Mouse (Mus musculus) embryonic facial prominence, embryonic 15.5 days (tissue): ENCODE data around the gene Aff2. TPM values are rescaled to one million over a fixed set of nuclear protein-coding genes. Genes with fewer than 3 reads are reported as not detected.

Experiments used
- ATAC-seq: fragments of 200-750 bp; cut with Nextera tagmentation; 2 replicates; pipeline ENCODE4 v1.8.0; 2017; ENCODE audit warnings: low read depth, moderate TSS enrichment; ENCODE audit not compliant: insufficient number of reproducible peaks, low FRiP score, low TSS enrichment
- H3K27ac ChIP-seq: fragments of 300-500 bp; sonication (generic); replicated peaks from 2 replicates; pipeline ENCODE4 v1.5.1; 2015; ENCODE audit warnings: mild to moderate bottlenecking, inconsistent platforms
- H3K27me3 ChIP-seq: fragments of 300-500 bp; sonication (generic); 2 replicates; pipeline ENCODE4 v1.6.1; 2015; ENCODE audit warnings: inconsistent platforms
- H3K36me3 ChIP-seq: fragments of 300-500 bp; sonication (generic); 2 replicates; pipeline ENCODE4 v1.6.1; 2015; ENCODE audit warnings: mild to moderate bottlenecking, inconsistent platforms
- H3K4me1 ChIP-seq: fragments of 300-500 bp; sonication (generic); 2 replicates; pipeline ENCODE4 v1.6.1; 2015; ENCODE audit warnings: inconsistent platforms
- H3K4me2 ChIP-seq: fragments of 300-500 bp; sonication (generic); replicated peaks from 2 replicates; pipeline ENCODE4 v1.6.1; 2015; ENCODE audit warnings: mild to moderate bottlenecking, inconsistent platforms
- H3K4me3 ChIP-seq: fragments of 300-500 bp; sonication (generic); replicated peaks from 2 replicates; pipeline ENCODE4 v1.5.1; 2015; ENCODE audit warnings: mild to moderate bottlenecking, inconsistent platforms
- H3K9ac ChIP-seq: fragments of 300-500 bp; sonication (generic); 2 replicates; pipeline ENCODE4 v1.6.1; 2015; ENCODE audit warnings: inconsistent platforms
- H3K9me3 ChIP-seq: fragments of 300-500 bp; sonication (generic); replicated peaks from 2 replicates; pipeline ENCODE4 v1.6.1; 2016; ENCODE audit warnings: inconsistent platforms
- WGBS: fragments of 180-500 bp; shearing (Covaris S2); methylation state at CpG from one replicate; pipeline ENCODE4 v1.1.7; 2015; 5-methylcytosine and 5-hydroxymethylcytosine counted together
- polyA plus RNA-seq: library from polyadenylated mRNA; unstranded; fragments of >200 nt; fragmentation: Nextera tagmentation; extraction: Ambion mirVana; gene quantifications from 2 replicates; pipeline ENCODE4 v1.2.1, GENCODE M21; 2015

Gene Aff2
- polyA plus RNA-seq, 1 experiment from 2014 or later = 5.0 TPM

- no peak for ATAC-seq
- H3K27me3 ChIP-seq = no peaks in the 10 kb centered on the region
- H3K9me3 ChIP-seq = no peaks in the 10 kb centered on the region
- H3K4me1 ChIP-seq = no peaks in the 10 kb centered on the region
- no peak overlapping the region for H3K4me3 ChIP-seq
- H3K4me2 ChIP-seq = no peak overlapping the region
- WGBS = 77% methylated on average over 2 of the region's 2 CpGs
- H3K36me3 ChIP-seq = no peaks in the 10 kb centered on the region
- H3K27ac ChIP-seq = no peak overlapping the region
- no peak overlapping the region for H3K9ac ChIP-seq
Measured at GRCm38 (mm10) chrX:69801890-69802439, 441.9 kb downstream of the Aff2 start.

- Histone ChIP-seq H3K9me3 (no peaks in the 10 kb centered on the region), H3K27me3 (no peaks in the 10 kb centered on the region), H3K4me2 (no peak overlapping the region), H3K4me3 (no peak overlapping the region), H3K9ac (no peak overlapping the region), H3K36me3 (no peaks in the 10 kb centered on the region), H3K27ac (no peak overlapping the region), H3K4me1 (no peaks in the 10 kb centered on the region)
- no peak for ATAC-seq
- WGBS = 83% methylated on average over 3 of the region's 3 CpGs
Measured at GRCm38 (mm10) chrX:69802481-69802880, 442.4 kb downstream of the Aff2 start.

GRCm38 (mm10) chrX:69811798-69812197, 451.7 kb downstream of the Aff2 start:
- H3K9me3 ChIP-seq = no peaks in the 10 kb centered on the region
- no peak overlapping the region for H3K4me3 ChIP-seq
- H3K4me1 ChIP-seq = no peaks in the 10 kb centered on the region
- 85% methylated on average over 4 of the region's 4 CpGs for WGBS
- no peak overlapping the region for H3K4me2 ChIP-seq
- no peak overlapping the region for H3K27ac ChIP-seq
- H3K27me3 ChIP-seq = no peaks in the 10 kb centered on the region
- no peak overlapping the region for H3K9ac ChIP-seq
- no peak for ATAC-seq
- H3K36me3 ChIP-seq = no peaks in the 10 kb centered on the region

GRCm38 (mm10) chrX:69815054-69815453, 455.0 kb downstream of the Aff2 start:
- Histone ChIP-seq H3K9me3 (no peaks in the 10 kb centered on the region), H3K4me1 (no peaks in the 10 kb centered on the region), H3K27me3 (no peaks in the 10 kb centered on the region), H3K4me2 (no peak overlapping the region), H3K36me3 (no peaks in the 10 kb centered on the region), H3K4me3 (no peak overlapping the region), H3K27ac (no peak overlapping the region), H3K9ac (no peak overlapping the region)
- WGBS = 51% methylated on average over 2 of the region's 2 CpGs
- ATAC-seq = no peak

- no peak for ATAC-seq
- H3K36me3 ChIP-seq = no peaks in the 10 kb centered on the region
- no peak overlapping the region for H3K4me3 ChIP-seq
- no peak overlapping the region for H3K4me2 ChIP-seq
- H3K9ac ChIP-seq = no peak overlapping the region
- no peaks in the 10 kb centered on the region for H3K27me3 ChIP-seq
- H3K4me1 ChIP-seq = no peaks in the 10 kb centered on the region
- no peaks in the 10 kb centered on the region for H3K9me3 ChIP-seq
- 79% methylated on average over 3 of the region's 3 CpGs for WGBS
- H3K27ac ChIP-seq = no peak overlapping the region
Measured at GRCm38 (mm10) chrX:69817679-69818078, 457.6 kb downstream of the Aff2 start.

- Histone ChIP-seq H3K36me3 (no peaks in the 10 kb centered on the region), H3K4me3 (no peak overlapping the region), H3K9ac (no peak overlapping the region), H3K27me3 (no peaks in the 10 kb centered on the region), H3K4me1 (no peaks in the 10 kb centered on the region), H3K4me2 (no peak overlapping the region), H3K9me3 (no peaks in the 10 kb centered on the region), H3K27ac (no peak overlapping the region)
- ATAC-seq = no peak
- 48% methylated on average over 5 of the region's 5 CpGs for WGBS
Measured at GRCm38 (mm10) chrX:69818188-69818587, 458.1 kb downstream of the Aff2 start.

GRCm38 (mm10) chrX:69867601-69868000, 507.5 kb downstream of the Aff2 start:
- H3K9ac ChIP-seq = no peak overlapping the region
- H3K4me2 ChIP-seq = no peak overlapping the region
- no peaks in the 10 kb centered on the region for H3K4me1 ChIP-seq
- H3K4me3 ChIP-seq = no peak overlapping the region
- no peaks in the 10 kb centered on the region for H3K9me3 ChIP-seq
- no peak overlapping the region for H3K27ac ChIP-seq
- no peaks in the 10 kb centered on the region for H3K36me3 ChIP-seq
- no peaks in the 10 kb centered on the region for H3K27me3 ChIP-seq
- ATAC-seq = no peak
- 86% methylated on average over 5 of the region's 5 CpGs for WGBS

GRCm38 (mm10) chrX:69891713-69892112, 531.6 kb downstream of the Aff2 start:
- H3K36me3 ChIP-seq = no peaks in the 10 kb centered on the region
- ATAC-seq = no peak
- H3K4me1 ChIP-seq = no peaks in the 10 kb centered on the region
- no peak overlapping the region for H3K4me3 ChIP-seq
- 71% methylated on average over 3 of the region's 3 CpGs for WGBS
- no peak overlapping the region for H3K4me2 ChIP-seq
- no peak overlapping the region for H3K9ac ChIP-seq
- H3K9me3 ChIP-seq = no peaks in the 10 kb centered on the region
- no peak overlapping the region for H3K27ac ChIP-seq
- H3K27me3 ChIP-seq = no peaks in the 10 kb centered on the region
